Mouse (Mus musculus): Measurements from ENCODE around the gene Fam98c.
A peak's percentile ranks its signal among the peaks of the same experiment; 100 is the strongest.
"Not testable (repeated sequence)": the region's sequence is repeated elsewhere in the genome, so short reads cannot be mapped to it uniquely, and the experiment has no call there.

The Fam98c gene

GRCm38 (mm10) chr7:29155196-29155837 lies 717 bp downstream of the Fam98c start:
- peak; percentile 94 for DNase-seq

GRCm38 (mm10) chr7:29154018-29154720 lies 1.9 kb downstream of the Fam98c start:
- DNase-seq = no peak

- DNase-seq = no peak
Measured at GRCm38 (mm10) chr7:29151486-29151885, 4.5 kb downstream of the Fam98c start.

GRCm38 (mm10) chr7:29148771-29149170 lies 7.3 kb downstream of the Fam98c start:
- DNase-seq = no peak

GRCm38 (mm10) chr7:29146625-29147367 lies 9.2 kb downstream of the Fam98c start:
- DNase-seq = no peak

- DNase-seq = peak; percentile 30
Measured at GRCm38 (mm10) chr7:29144006-29144405, 12.0 kb downstream of the Fam98c start.

GRCm38 (mm10) chr7:29141416-29141815 lies 14.6 kb downstream of the Fam98c start:
- no peak for DNase-seq

GRCm38 (mm10) chr7:29139237-29139636 lies 16.8 kb downstream of the Fam98c start:
- DNase-seq = not testable (repeated sequence)

GRCm38 (mm10) chr7:29137429-29137828 lies 18.6 kb downstream of the Fam98c start:
- DNase-seq = no peak

- DNase-seq = peak; percentile 59
Measured at GRCm38 (mm10) chr7:29134693-29135386, 21.2 kb downstream of the Fam98c start, which contains the start of gene Rasgrp4. Gene Rasgrp4, plus strand, starts transcription at chr7:29134851.

- no peak for DNase-seq
Measured at GRCm38 (mm10) chr7:29134230-29134629, 21.8 kb downstream of the Fam98c start.

- no peak for DNase-seq
Measured at GRCm38 (mm10) chr7:29128725-29129124, 27.3 kb downstream of the Fam98c start.

- DNase-seq = peak; percentile 62
Measured at GRCm38 (mm10) chr7:29126173-29126915, 29.7 kb downstream of the Fam98c start.

- DNase-seq = peak; percentile 80
Measured at GRCm38 (mm10) chr7:29124970-29125369, 31.1 kb downstream of the Fam98c start, which contains the start of gene Ryr1. Gene Ryr1, minus strand, starts transcription at chr7:29125179.

GRCm38 (mm10) chr7:29123531-29124358 lies 32.3 kb downstream of the Fam98c start:
- DNase-seq = no peak

- no peak for DNase-seq
Measured at GRCm38 (mm10) chr7:29122821-29123220, 33.2 kb downstream of the Fam98c start.

GRCm38 (mm10) chr7:29119526-29119925 lies 36.5 kb downstream of the Fam98c start:
- no peak for DNase-seq

GRCm38 (mm10) chr7:29118142-29118851 lies 37.7 kb downstream of the Fam98c start:
- DNase-seq = no peak

- DNase-seq = no peak
Measured at GRCm38 (mm10) chr7:29108992-29109955, 46.8 kb downstream of the Fam98c start.

Measured in liver (tissue).